Mouse (Mus musculus): ENCODE measurements around the gene Ccdc163. TPM values are rescaled to one million over a fixed set of nuclear protein-coding genes. Genes with fewer than 3 reads are reported as not detected.

Ccdc163 gene
- polyA plus RNA-seq, 1 experiment: 15.9 TPM

- Histone ChIP-seq H3K27me3 (ENCODE audit: control insufficient read depth, insufficient read depth, low read length) (no peaks in the 10 kb centered on the region), H3K27ac (ENCODE audit: insufficient read depth, low read length) (no peak overlapping the region), H3K4me3 (ENCODE audit: extremely low read depth, insufficient read depth, insufficient read length) (no peak overlapping the region), H3K36me3 (ENCODE audit: control insufficient read depth, insufficient read depth, low read length) (peaks cover 30% of the 10 kb centered on the region), H3K4me1 (ENCODE audit: control insufficient read depth, insufficient read depth, insufficient read length) (no peaks in the 10 kb centered on the region)
- 69% methylated on average over 2 of the region's 2 CpGs for whole genome bisulfite sequencing
- no peak for TF ChIP-seq POLR2A (IDR thresholded peaks at IDR 0.05; ENCODE audit: low read depth, low read length)
- no peak for TF ChIP-seq CTCF (IDR thresholded peaks at IDR 0.05; ENCODE audit: extremely low read depth, insufficient read depth, insufficient read length, insufficient replicate concordance)
- no peak for DNase-seq (ENCODE audit: low read depth in 1 of 2, low spot score in 2 of 2)
These were observed 9.5 kb upstream of the Ccdc163 start for GRCm38 (mm10) chr4:116698693-116699342.

- H3K4me1 ChIP-seq (ENCODE audit: control insufficient read depth, insufficient read depth, insufficient read length): no peaks in the 10 kb centered on the region
- no peak for TF ChIP-seq CTCF (IDR thresholded peaks at IDR 0.05; ENCODE audit: extremely low read depth, insufficient read depth, insufficient read length, insufficient replicate concordance)
- TF ChIP-seq POLR2A (IDR thresholded peaks at IDR 0.05; ENCODE audit: low read depth, low read length): no peak
- H3K27ac ChIP-seq (ENCODE audit: insufficient read depth, low read length): no peak overlapping the region
- peaks cover 18% of the 10 kb centered on the region for H3K36me3 ChIP-seq (ENCODE audit: control insufficient read depth, insufficient read depth, low read length)
- no peaks in the 10 kb centered on the region for H3K27me3 ChIP-seq (ENCODE audit: control insufficient read depth, insufficient read depth, low read length)
- no peak overlapping the region for H3K4me3 ChIP-seq (ENCODE audit: extremely low read depth, insufficient read depth, insufficient read length)
- no peak for DNase-seq (ENCODE audit: low read depth in 1 of 2, low spot score in 2 of 2)
- WGBS: 70% methylated on average over 1 of the region's 1 CpGs
These were observed 7.3 kb upstream of the Ccdc163 start for GRCm38 (mm10) chr4:116700964-116701363.

DNA sequence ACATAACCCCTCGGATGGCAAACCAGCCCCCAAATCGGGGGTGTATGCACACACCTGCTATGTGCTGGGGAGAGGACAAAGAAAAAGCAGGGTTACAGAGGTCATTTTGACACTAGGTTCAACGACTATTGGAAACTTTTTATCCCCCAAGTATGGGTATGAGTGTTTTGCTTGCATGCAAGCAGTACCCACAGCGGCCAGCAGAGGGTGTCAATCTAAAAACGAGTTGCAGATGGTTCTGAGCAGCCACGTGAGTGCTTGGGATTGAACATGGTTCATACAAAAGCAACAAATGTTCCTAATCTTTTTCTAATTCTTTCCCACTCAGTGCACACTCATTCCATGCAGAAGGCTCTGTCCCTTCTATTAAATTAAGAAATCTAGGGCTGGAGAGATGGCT, 4.5 kb upstream of the Ccdc163 start:
- no peaks in the 10 kb centered on the region for H3K27me3 ChIP-seq (ENCODE audit: control insufficient read depth, insufficient read depth, low read length)
- WGBS: 34% methylated on average over 6 of the region's 6 CpGs
- peak; percentile 53 to 73 for DNase-seq (ENCODE audit: low read depth in 1 of 2, low spot score in 2 of 2)
- H3K4me1 ChIP-seq (ENCODE audit: control insufficient read depth, insufficient read depth, insufficient read length): no peaks in the 10 kb centered on the region; the same call in 1 of the 2 replicates
- H3K27ac ChIP-seq (ENCODE audit: insufficient read depth, low read length): no peak overlapping the region
- peaks cover 9% of the 10 kb centered on the region for H3K36me3 ChIP-seq (ENCODE audit: control insufficient read depth, insufficient read depth, low read length)
- no peak overlapping the region for H3K4me3 ChIP-seq (ENCODE audit: extremely low read depth, insufficient read depth, insufficient read length)
- TF ChIP-seq POLR2A (IDR thresholded peaks at IDR 0.05; ENCODE audit: low read depth, low read length) (no peak), CTCF (IDR thresholded peaks at IDR 0.05; ENCODE audit: extremely low read depth, insufficient read depth, insufficient read length, insufficient replicate concordance) (peak; percentile 60; the same call in 1 of the 2 replicates)

DNA sequence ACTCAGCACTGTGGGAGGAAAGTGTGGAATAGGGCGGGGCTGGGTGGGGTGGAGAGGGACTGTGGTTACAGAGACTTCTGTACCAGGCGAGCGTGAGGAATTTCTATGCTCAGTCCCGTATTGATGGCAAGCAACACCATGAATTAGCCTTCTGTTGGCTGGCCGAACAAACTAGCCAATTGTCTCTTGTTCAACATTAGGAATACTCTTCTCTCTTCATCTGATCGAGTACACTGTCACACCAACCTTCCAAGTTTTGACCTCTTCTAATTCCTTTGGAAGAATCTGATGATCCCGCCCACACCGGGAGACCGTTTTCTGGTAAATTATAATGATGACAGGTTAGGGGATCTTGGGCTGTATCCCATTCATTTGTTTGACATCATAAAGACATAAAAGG, 643 bp upstream of the Ccdc163 start:
- peak overlapping the region; percentile 65; the same call in 1 of the 2 replicates for H3K4me3 ChIP-seq (ENCODE audit: extremely low read depth, insufficient read depth, insufficient read length)
- 0 out of 2 replicates have a peak, but pooled peaks cover 1% of the 10 kb centered on the region for H3K36me3 ChIP-seq (ENCODE audit: control insufficient read depth, insufficient read depth, low read length)
- no peak overlapping the region for H3K27ac ChIP-seq (ENCODE audit: insufficient read depth, low read length)
- WGBS: 10% methylated on average over 9 of the region's 9 CpGs
- TF ChIP-seq POLR2A (IDR thresholded peaks at IDR 0.05; ENCODE audit: low read depth, low read length) (no peak), CTCF (IDR thresholded peaks at IDR 0.05; ENCODE audit: extremely low read depth, insufficient read depth, insufficient read length, insufficient replicate concordance) (no peak)
- H3K27me3 ChIP-seq (ENCODE audit: control insufficient read depth, insufficient read depth, low read length): no peaks in the 10 kb centered on the region
- no peaks in the 10 kb centered on the region; the same call in 1 of the 2 replicates for H3K4me1 ChIP-seq (ENCODE audit: control insufficient read depth, insufficient read depth, insufficient read length)
- DNase-seq (ENCODE audit: low read depth in 1 of 2, low spot score in 2 of 2): no peak

DNA sequence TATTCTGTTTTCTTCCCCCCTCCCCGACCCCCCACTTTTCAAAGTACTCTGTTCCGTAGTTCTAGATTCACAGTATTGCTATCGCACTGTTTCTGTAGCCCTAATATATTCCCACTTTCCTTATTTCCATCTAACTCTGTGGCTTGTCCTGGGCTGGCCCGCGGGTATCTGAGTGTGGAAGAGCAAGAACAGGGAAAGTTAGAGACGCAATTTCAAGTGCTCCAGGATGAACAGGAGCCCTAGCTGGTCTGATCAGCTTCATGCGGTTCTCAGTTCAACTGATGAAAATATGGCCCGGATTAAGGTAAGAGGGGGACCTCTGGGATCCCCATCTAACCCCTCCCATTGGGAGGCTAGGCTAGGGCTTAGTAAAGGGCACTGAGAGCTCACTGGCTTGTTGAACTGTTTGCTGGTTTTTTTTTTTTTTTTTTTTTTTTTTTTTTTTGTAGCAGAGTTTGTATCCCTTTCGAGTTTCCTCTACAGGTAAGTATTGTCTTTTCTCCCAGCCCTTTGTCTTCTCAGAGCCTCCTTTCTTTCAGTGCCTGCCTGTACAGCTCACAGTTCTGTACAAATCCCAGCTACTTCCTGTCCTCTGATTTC, 582 bp downstream of the Ccdc163 start:
- Histone ChIP-seq H3K4me3 (ENCODE audit: extremely low read depth, insufficient read depth, insufficient read length) (peak overlapping the region; percentile 47), H3K27me3 (ENCODE audit: control insufficient read depth, insufficient read depth, low read length) (no peaks in the 10 kb centered on the region), H3K4me1 (ENCODE audit: control insufficient read depth, insufficient read depth, insufficient read length) (no peaks in the 10 kb centered on the region; the same call in 1 of the 2 replicates), H3K36me3 (ENCODE audit: control insufficient read depth, insufficient read depth, low read length) (0 out of 2 replicates have a peak, but pooled peaks cover 1% of the 10 kb centered on the region), H3K27ac (ENCODE audit: insufficient read depth, low read length) (no peak overlapping the region)
- 2% methylated on average over 9 of the region's 9 CpGs for WGBS
- TF ChIP-seq POLR2A (IDR thresholded peaks at IDR 0.05; ENCODE audit: low read depth, low read length): no peak
- no peak for TF ChIP-seq CTCF (IDR thresholded peaks at IDR 0.05; ENCODE audit: extremely low read depth, insufficient read depth, insufficient read length, insufficient replicate concordance)
- DNase-seq (ENCODE audit: low read depth in 1 of 2, low spot score in 2 of 2): no peak

- no peak overlapping the region for H3K4me3 ChIP-seq (ENCODE audit: extremely low read depth, insufficient read depth, insufficient read length)
- no peak for DNase-seq (ENCODE audit: low read depth in 1 of 2, low spot score in 2 of 2)
- no peak for TF ChIP-seq POLR2A (IDR thresholded peaks at IDR 0.05; ENCODE audit: low read depth, low read length)
- no peak for TF ChIP-seq CTCF (IDR thresholded peaks at IDR 0.05; ENCODE audit: extremely low read depth, insufficient read depth, insufficient read length, insufficient replicate concordance)
- no peak overlapping the region for H3K27ac ChIP-seq (ENCODE audit: insufficient read depth, low read length)
- H3K36me3 ChIP-seq (ENCODE audit: control insufficient read depth, insufficient read depth, low read length): peaks cover 4% of the 10 kb centered on the region; the same call in 1 of the 2 replicates
- H3K4me1 ChIP-seq (ENCODE audit: control insufficient read depth, insufficient read depth, insufficient read length): no peaks in the 10 kb centered on the region; the same call in 1 of the 2 replicates
- no peaks in the 10 kb centered on the region for H3K27me3 ChIP-seq (ENCODE audit: control insufficient read depth, insufficient read depth, low read length)
- WGBS: 86% methylated on average over 2 of the region's 2 CpGs
These were observed 1.8 kb downstream of the Ccdc163 start for GRCm38 (mm10) chr4:116710154-116710553.

DNA sequence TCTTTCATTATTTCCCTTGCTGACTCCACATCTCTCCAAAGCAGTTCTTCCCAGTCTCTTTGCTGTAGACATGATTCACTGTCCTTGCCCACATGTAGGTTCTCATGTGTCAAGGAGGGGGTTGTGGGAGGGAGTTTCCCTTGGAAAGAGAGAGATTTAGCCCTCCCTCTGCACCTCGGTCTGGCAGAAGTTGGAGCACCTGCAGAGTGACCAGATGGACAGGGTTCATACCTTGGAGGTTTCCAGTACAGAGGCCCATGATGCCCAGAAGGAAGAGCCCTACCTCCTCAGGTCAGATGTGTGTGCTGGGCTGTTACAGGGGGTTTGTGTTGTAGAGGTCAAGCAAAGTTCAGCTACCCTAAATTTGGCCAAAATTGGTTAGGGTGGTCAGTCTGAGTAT, 4.2 kb downstream of the Ccdc163 start:
- H3K4me3 ChIP-seq (ENCODE audit: extremely low read depth, insufficient read depth, insufficient read length): no peak overlapping the region
- no peaks in the 10 kb centered on the region for H3K27me3 ChIP-seq (ENCODE audit: control insufficient read depth, insufficient read depth, low read length)
- H3K4me1 ChIP-seq (ENCODE audit: control insufficient read depth, insufficient read depth, insufficient read length): no peaks in the 10 kb centered on the region; the same call in 1 of the 2 replicates
- WGBS: 96% methylated on average over 1 of the region's 1 CpGs
- H3K36me3 ChIP-seq (ENCODE audit: control insufficient read depth, insufficient read depth, low read length): peaks cover 3% of the 10 kb centered on the region; the same call in 1 of the 2 replicates
- no peak overlapping the region for H3K27ac ChIP-seq (ENCODE audit: insufficient read depth, low read length)
- no peak for DNase-seq (ENCODE audit: low read depth in 1 of 2, low spot score in 2 of 2)
- TF ChIP-seq POLR2A (IDR thresholded peaks at IDR 0.05; ENCODE audit: low read depth, low read length): no peak
- no peak for TF ChIP-seq CTCF (IDR thresholded peaks at IDR 0.05; ENCODE audit: extremely low read depth, insufficient read depth, insufficient read length, insufficient replicate concordance)

All from spleen, adult 2 months (tissue).